Mouse (Mus musculus) bone marrow, adult 2 months (tissue): Measurements from ENCODE around the gene Ubqln4. TPM values are rescaled to one million over a fixed set of nuclear protein-coding genes. Genes with fewer than 3 reads are reported as not detected.

Experiments used
- H3K27ac ChIP-seq: fragments of 200-500 bp; 2 replicates; pipeline ENCODE4 v1.5.1; 2012; ENCODE audit warnings: low read depth, mild to moderate bottlenecking, control low read depth, inconsistent platforms, low read length; ENCODE audit not compliant: control insufficient read depth, poor library complexity, insufficient read depth
- H3K4me1 ChIP-seq: fragments of 200-500 bp; 2 replicates; pipeline ENCODE4 v1.6.1; 2011; ENCODE audit warnings: low read length; ENCODE audit not compliant: control insufficient read depth, insufficient read depth
- H3K4me3 ChIP-seq: fragments of 200-500 bp; replicated peaks from 2 replicates; pipeline ENCODE3; 2011; ENCODE audit warnings: mild to moderate bottlenecking, low read depth, low read length, control low read depth; ENCODE audit not compliant: control insufficient read depth
- CTCF ChIP-seq: fragments of 200-500 bp; IDR thresholded peaks from 2 replicates; pipeline ENCODE4 v1.5.1; 2011; ENCODE audit warnings: low read length, control low read depth; ENCODE audit not compliant: control insufficient read depth, insufficient read depth
- POLR2A ChIP-seq: fragments of 200-500 bp; IDR thresholded peaks from 2 replicates; pipeline ENCODE4 v1.6.1; 2011; ENCODE audit warnings: low read depth, mild to moderate bottlenecking, control low read depth, low read length, borderline replicate concordance; ENCODE audit not compliant: control insufficient read depth
- WGBS: fragments of 180-500 bp; shearing (Covaris S2); methylation state at CpG from one replicate; pipeline ENCODE4 v1.1.7; 2018; 5-methylcytosine and 5-hydroxymethylcytosine counted together
- polyA plus RNA-seq: library from polyadenylated mRNA; stranded (reverse); fragments of >200 nt; gene quantifications from 2 replicates; pipeline ENCODE4 v1.2.4, GENCODE M21; 2011; ENCODE audit warnings: low replicate concordance; ENCODE audit not compliant: missing spikeins, insufficient read depth, insufficient read length

Gene Ubqln4
- polyA plus RNA-seq, 1 experiment, result 25.2 TPM

DNA sequence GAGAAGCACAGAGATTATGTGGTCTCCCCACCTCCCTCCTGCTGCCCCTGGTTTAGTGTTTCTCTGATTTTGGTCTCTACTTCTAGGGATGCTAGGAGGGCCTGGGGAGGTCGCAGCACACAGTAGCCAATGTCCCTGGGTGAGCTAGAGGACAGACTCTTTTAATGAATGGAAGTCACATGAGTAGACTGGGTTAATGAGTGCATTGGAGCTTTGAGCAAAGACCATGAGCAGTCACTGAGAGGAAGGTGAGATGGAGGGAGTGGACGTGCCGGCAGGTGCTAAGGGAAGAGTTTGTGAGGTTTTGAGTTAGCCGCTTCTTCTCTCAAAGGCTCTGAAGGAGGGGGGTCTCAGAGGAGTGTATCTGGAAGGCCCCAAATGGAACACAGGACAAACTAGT lies 18.0 kb upstream of the Ubqln4 start:
- no peak overlapping the region for H3K27ac ChIP-seq
- TF ChIP-seq POLR2A (no peak), CTCF (no peak)
- no peak overlapping the region for H3K4me3 ChIP-seq
- peaks cover 1% of the 10 kb centered on the region; the same call in 1 of the 2 replicates for H3K4me1 ChIP-seq
- 95% methylated on average over 4 of the region's 4 CpGs for WGBS

DNA sequence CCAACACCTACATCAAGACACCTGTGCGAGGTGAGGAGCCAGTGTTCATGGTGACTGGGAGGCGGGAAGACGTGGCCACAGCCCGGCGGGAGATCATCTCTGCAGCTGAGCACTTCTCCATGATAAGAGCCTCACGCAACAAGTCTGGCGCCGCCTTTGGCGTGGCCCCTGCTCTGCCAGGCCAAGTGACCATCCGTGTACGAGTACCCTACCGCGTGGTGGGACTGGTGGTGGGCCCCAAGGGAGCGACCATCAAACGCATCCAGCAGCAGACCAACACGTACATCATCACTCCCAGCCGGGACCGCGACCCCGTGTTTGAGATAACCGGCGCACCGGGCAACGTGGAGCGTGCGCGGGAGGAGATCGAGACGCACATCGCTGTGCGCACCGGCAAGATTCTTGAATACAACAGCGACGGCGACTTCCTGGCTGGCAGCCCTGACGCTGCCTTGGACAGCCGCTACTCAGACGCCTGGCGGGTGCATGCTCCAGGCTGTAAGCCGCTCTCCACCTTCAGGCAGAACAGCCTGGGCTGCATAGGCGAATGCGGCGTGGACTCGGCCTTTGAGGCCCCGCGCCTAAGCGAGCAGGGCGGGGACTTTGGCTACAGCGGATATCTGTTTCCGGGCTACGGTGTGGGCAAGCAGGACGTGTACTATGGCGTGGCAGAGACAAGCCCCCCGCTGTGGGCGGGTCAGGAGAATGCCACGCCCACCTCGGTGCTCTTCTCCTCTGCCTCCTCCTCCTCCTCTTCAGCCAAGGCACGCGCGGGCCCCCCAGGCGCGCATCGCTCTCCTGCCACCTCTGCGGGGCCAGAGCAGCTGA lies 17.2 kb upstream of the Ubqln4 start:
- TF ChIP-seq POLR2A (peak; percentile 14; the same call in 1 of the 2 replicates), CTCF (no peak)
- no peak overlapping the region; the same call in 1 of the 2 replicates for H3K27ac ChIP-seq

DNA sequence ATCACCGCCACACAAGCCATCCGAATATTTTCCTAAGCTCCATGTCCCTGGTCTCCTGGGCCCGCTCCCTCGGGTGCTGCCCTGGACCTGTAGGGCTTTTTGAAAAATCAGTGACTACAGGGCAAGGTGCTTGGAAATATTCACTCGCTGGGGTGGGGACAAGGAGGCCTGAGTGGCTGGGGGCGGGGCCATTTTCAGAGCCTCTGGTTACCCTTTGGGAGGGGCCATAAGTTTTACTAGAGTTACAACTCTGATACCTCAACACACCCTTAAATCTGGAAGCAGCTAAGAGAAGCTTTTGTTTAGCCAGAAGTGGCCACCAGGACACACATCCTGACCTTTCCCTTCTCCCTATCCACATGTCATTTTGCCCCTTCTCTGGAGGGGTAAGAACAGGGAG lies 16.4 kb upstream of the Ubqln4 start:
- TF ChIP-seq POLR2A, result no peak
- TF ChIP-seq CTCF, result no peak
- H3K4me3 ChIP-seq, result no peak overlapping the region
- no peak overlapping the region for H3K27ac ChIP-seq
- WGBS, result 89% methylated on average over 6 of the region's 6 CpGs
- peaks cover 1% of the 10 kb centered on the region; the same call in 1 of the 2 replicates for H3K4me1 ChIP-seq

More for the DNA sequence above, 17.2 kb upstream of the Ubqln4 start:
- Histone ChIP-seq H3K4me1 (peaks cover 1% of the 10 kb centered on the region; the same call in 1 of the 2 replicates), H3K4me3 (peak overlapping the region; percentile 30)
- WGBS, result 63% methylated on average over 64 of the region's 64 CpGs

DNA sequence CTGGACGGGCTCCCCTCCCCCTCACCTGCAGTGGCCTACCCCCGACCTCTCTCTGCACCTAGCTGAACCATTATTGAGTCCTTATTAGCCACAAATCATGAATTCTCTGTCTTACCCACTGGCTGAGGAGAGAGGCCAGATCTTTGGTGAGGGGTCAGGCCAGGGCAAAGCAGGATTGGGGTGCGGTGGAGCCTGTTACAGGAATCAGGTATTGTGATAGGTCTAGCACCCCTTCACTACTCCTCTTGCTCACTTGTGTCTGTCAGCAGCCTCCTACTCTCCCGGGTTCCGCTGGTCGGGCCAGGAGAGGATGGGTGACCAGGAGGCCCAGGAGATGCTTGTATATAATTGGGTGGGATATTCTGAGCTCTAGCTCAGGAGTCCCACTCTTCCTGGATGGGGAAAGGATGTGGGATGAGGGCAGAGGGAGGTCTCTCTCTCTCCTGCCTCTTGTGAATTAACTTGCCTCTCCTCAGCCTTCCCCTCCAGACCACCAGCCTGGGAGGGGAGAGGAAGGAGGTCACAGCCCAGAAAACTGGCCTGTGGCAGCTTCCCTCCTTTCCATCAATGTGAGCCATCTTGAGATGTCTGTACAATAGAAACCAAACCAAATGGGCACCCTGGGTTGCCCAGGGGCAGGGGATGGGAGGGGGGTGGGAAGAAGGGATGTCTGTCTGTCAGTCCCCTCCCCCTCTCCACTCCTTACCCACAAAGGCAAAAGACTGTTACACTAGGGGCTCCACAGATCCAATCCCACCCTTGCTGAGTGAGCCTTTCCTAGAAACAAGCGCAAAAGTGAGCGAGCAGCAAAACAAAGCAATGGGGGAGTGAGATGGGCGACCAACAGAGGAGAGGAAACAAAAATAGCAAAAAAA lies 15.1 kb upstream of the Ubqln4 start:
- WGBS, result 86% methylated on average over 9 of the region's 9 CpGs
- Histone ChIP-seq H3K27ac (no peak overlapping the region), H3K4me1 (peaks cover 1% of the 10 kb centered on the region; the same call in 1 of the 2 replicates), H3K4me3 (no peak overlapping the region)
- TF ChIP-seq CTCF, result no peak
- TF ChIP-seq POLR2A, result no peak

DNA sequence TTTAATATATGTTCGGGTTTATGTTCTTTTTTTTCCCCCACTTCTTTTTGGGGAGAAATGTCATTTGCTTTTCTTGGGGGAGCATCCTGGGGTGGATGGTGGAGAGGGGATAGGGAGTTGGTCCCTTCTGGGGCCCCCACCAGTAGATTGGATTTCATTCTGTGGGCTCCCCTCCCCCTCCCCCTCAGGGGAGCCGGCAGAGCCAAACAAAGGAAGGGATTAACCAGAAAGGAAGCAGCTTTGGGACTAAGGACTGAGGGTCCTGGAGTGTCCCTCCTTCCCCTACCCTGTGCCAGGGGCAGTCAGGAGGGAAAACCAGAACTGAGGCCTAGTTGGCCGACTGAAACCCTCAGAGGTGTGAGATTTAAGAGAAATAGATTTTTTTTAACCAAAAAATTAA lies 14.2 kb upstream of the Ubqln4 start:
- no peak overlapping the region for H3K4me3 ChIP-seq
- 60% methylated on average over 3 of the region's 3 CpGs for WGBS
- TF ChIP-seq CTCF (no peak), POLR2A (no peak)
- peaks cover 3% of the 10 kb centered on the region for H3K4me1 ChIP-seq
- no peak overlapping the region for H3K27ac ChIP-seq

DNA sequence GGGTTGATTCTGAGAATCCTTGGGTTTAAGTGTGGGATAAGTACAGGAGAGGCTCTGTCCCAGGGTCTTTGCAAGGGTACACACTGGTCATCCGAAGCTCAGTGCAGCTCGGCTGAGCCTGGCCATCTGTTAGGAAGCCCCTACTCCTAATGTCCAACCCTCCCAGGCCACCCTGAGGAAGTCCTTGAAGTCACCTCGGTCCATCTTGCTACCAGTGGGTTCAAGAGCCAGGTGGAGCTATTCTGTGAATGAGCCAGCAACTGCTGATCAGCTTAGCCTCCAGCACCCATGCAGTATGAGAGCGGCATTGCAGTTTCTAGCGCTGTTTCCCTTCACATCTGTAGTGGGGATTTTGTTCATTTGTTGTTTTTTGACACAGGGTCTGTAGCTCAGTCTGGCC lies 13.5 kb upstream of the Ubqln4 start:
- H3K27ac ChIP-seq, result no peak overlapping the region
- no peak overlapping the region for H3K4me3 ChIP-seq
- WGBS, result 80% methylated on average over 5 of the region's 5 CpGs
- no peak for TF ChIP-seq POLR2A
- TF ChIP-seq CTCF, result no peak
- peaks cover 6% of the 10 kb centered on the region for H3K4me1 ChIP-seq

DNA sequence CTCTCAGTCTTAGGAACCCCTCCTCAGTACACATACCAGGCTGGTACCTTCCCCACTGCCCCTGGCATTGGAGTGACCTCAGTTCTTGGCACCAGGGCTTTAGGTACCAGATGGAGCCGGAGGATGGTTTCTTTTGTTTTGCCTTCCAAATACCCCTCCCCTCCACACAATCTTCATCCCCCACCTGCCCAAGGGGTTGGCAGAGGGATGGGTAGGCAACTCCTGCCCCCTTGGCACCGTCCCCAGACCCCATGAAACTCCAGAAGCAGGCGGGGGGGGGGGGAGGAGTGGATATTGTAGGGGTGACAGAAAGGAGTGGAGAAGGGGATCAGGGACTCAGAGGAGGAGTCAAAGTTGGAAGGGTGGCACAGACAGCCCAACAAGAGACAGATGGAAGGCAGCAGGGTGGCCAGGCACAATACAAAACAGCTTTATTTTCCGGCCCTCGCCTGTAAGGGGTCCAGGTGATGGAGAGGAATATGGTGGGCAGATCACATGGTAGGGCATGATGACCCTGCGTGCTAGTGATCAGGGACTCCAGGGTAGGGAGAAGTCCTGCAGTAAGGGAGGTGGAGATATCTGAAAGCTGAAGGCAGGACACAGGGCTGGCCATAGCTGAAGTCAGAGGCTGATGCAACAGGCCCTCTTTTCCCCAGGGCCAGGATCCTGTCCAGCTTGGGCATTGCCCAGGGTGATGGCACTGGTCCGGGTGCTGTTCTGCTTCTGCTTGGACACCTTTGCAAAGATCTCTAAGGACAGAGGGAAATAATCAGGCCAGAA lies 11.7 kb upstream of the Ubqln4 start:
- Histone ChIP-seq H3K4me3 (no peak overlapping the region), H3K27ac (no peak overlapping the region), H3K4me1 (peaks cover 6% of the 10 kb centered on the region)
- WGBS, result 78% methylated on average over 7 of the region's 7 CpGs
- no peak for TF ChIP-seq CTCF
- TF ChIP-seq POLR2A, result no peak

DNA sequence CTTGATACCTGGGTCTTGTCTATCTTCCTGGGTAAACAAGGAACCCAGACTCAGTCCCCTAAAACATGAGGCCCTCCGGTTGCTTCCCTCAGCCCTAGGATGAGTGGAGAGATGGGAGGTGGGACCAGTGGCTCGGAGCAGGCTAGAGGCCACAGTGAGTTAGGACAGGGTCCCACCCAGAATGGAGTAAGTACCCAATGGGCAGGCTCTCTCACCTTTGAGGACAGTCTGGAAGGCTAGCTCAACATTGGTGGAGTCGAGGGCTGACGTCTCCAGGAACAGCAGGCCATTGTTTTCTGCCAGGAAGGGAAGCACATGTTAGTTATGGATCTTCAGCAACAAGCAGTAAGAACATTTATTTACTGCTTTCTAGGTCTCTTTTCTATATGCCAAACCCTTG lies 11.1 kb upstream of the Ubqln4 start:
- TF ChIP-seq CTCF, result no peak
- TF ChIP-seq POLR2A, result no peak
- H3K4me3 ChIP-seq, result no peak overlapping the region
- peaks cover 5% of the 10 kb centered on the region for H3K4me1 ChIP-seq
- WGBS, result 79% methylated on average over 4 of the region's 4 CpGs
- no peak overlapping the region for H3K27ac ChIP-seq
